Mouse (Mus musculus): Measurements from ENCODE around the gene Ly9. TPM values are rescaled to one million over a fixed set of nuclear protein-coding genes. Genes with fewer than 3 reads are reported as not detected.

Gene Ly9
- total and polyA plus RNA-seq, 2 experiments from 2014 or later: 0.10 TPM; not detected in 1

- DNase-seq (peak; percentile 9), ATAC-seq (peak; percentile 71)
- no peak overlapping the region for H3K4me3 ChIP-seq (ENCODE audit: low read depth, low read length)
- H3K9ac ChIP-seq: no peak overlapping the region
- WGBS: 81% methylated on average over 11 of the region's 11 CpGs
- no peak for TF ChIP-seq CTCF (IDR thresholded peaks at IDR 0.05; ENCODE audit: low read depth)
- H3K36me3 ChIP-seq (ENCODE audit: insufficient read depth): no peaks in the 10 kb centered on the region
- H3K4me1 ChIP-seq (ENCODE audit: insufficient read depth): no peaks in the 10 kb centered on the region
- H3K4me2 ChIP-seq (ENCODE audit: low read depth): no peak overlapping the region
- no peaks in the 10 kb centered on the region for H3K27me3 ChIP-seq (ENCODE audit: insufficient read depth, low read length)
- H3K9me3 ChIP-seq (ENCODE audit: low read length): no peaks in the 10 kb centered on the region
- H3K27ac ChIP-seq (ENCODE audit: low read depth, low read length): no peak overlapping the region
These were observed 53.6 kb downstream of the Ly9 start for GRCm38 (mm10) chr1:171553359-171554341.

GRCm38 (mm10) chr1:171552230-171552629 is 55.0 kb downstream of the Ly9 start:
- 86% methylated on average over 2 of the region's 2 CpGs for WGBS

GRCm38 (mm10) chr1:171551326-171551725 is 55.9 kb downstream of the Ly9 start:
- no peaks in the 10 kb centered on the region for H3K36me3 ChIP-seq (ENCODE audit: insufficient read depth)
- H3K4me3 ChIP-seq (ENCODE audit: low read depth, low read length): no peak overlapping the region
- ATAC-seq (no peak), DNase-seq (no peak)
- H3K4me1 ChIP-seq (ENCODE audit: insufficient read depth): no peaks in the 10 kb centered on the region
- TF ChIP-seq CTCF (IDR thresholded peaks at IDR 0.05; ENCODE audit: low read depth): no peak
- H3K9ac ChIP-seq: no peak overlapping the region
- WGBS: 90% methylated on average over 7 of the region's 7 CpGs
- H3K27ac ChIP-seq (ENCODE audit: low read depth, low read length): no peak overlapping the region
- no peaks in the 10 kb centered on the region for H3K27me3 ChIP-seq (ENCODE audit: insufficient read depth, low read length)
- H3K9me3 ChIP-seq (ENCODE audit: low read length): no peaks in the 10 kb centered on the region
- H3K4me2 ChIP-seq (ENCODE audit: low read depth): no peak overlapping the region

More at GRCm38 (mm10) chr1:171552230-171552629, 55.0 kb downstream of the Ly9 start:
- no peak for ATAC-seq
- Histone ChIP-seq H3K9me3 (ENCODE audit: low read length) (no peaks in the 10 kb centered on the region), H3K4me3 (ENCODE audit: low read depth, low read length) (no peak overlapping the region), H3K4me1 (ENCODE audit: insufficient read depth) (no peaks in the 10 kb centered on the region), H3K9ac (no peak overlapping the region), H3K27ac (ENCODE audit: low read depth, low read length) (no peak overlapping the region), H3K4me2 (ENCODE audit: low read depth) (no peak overlapping the region), H3K36me3 (ENCODE audit: insufficient read depth) (no peaks in the 10 kb centered on the region), H3K27me3 (ENCODE audit: insufficient read depth, low read length) (no peaks in the 10 kb centered on the region)
- TF ChIP-seq CTCF (IDR thresholded peaks at IDR 0.05; ENCODE audit: low read depth): no peak
- no peak for DNase-seq

DNA sequence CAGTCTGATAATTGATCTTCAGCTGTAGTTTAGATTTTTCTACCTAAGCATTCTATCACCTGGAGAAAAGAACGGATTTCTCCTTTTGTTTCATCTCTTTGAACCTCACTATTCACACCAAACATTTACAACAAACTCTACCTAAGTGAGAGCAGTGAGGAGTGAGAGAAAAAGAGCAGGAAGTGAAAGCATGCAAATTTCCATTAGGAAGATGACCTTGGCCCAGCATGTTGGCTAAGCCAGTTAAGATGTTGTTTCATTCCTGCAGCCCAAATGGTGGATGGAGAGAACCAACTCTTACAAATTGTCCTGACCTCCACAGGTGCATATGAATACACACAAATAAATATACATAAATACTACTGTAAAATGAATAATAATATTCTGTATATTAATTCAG is 66.5 kb downstream of the Ly9 start:
- no peak for TF ChIP-seq CTCF (IDR thresholded peaks at IDR 0.05; ENCODE audit: low read depth)
- H3K4me1 ChIP-seq (ENCODE audit: insufficient read depth): no peaks in the 10 kb centered on the region
- no peak for DNase-seq
- H3K4me2 ChIP-seq (ENCODE audit: low read depth): no peak overlapping the region
- H3K27ac ChIP-seq (ENCODE audit: low read depth, low read length): no peak overlapping the region
- H3K27me3 ChIP-seq (ENCODE audit: insufficient read depth, low read length): no peaks in the 10 kb centered on the region
- H3K9me3 ChIP-seq (ENCODE audit: low read length): no peaks in the 10 kb centered on the region
- no peak overlapping the region for H3K4me3 ChIP-seq (ENCODE audit: low read depth, low read length)
- 80% methylated on average over 1 of the region's 1 CpGs for WGBS
- no peak overlapping the region for H3K9ac ChIP-seq
- no peak for ATAC-seq
- no peaks in the 10 kb centered on the region for H3K36me3 ChIP-seq (ENCODE audit: insufficient read depth)

Small RNA genes lying within 50 kb of the gene (microRNA-seq; reads per million reads assigned to microRNA genes)
- 0 reads per million in 2 experiments for gene Mir7683

Other genes starting within 250 kb of the Ly9 start
- 4.3 and 5.0 TPM in 2 replicates for gene Klhdc9, start 246.6 kb downstream of the Ly9 start, total RNA-seq (2014; rRNA removed)
- gene Klhdc9, start 246.6 kb downstream of the Ly9 start, polyA plus RNA-seq (2015; fragmentation: Nextera tagmentation; extraction: Ambion mirVana): 5.1 and 6.9 TPM in 2 replicates
- gene Nectin4, start 237.3 kb downstream of the Ly9 start, total RNA-seq (2014; rRNA removed): 1.0 and 2.0 TPM in 2 replicates
- 1.3 and 1.8 TPM in 2 replicates for gene Nectin4, start 237.3 kb downstream of the Ly9 start, polyA plus RNA-seq (2015; fragmentation: Nextera tagmentation; extraction: Ambion mirVana)
- 0.69 and 0.81 TPM in 2 replicates for gene Arhgap30, start 218.5 kb downstream of the Ly9 start, total RNA-seq (2014; rRNA removed)
- gene Arhgap30, start 218.5 kb downstream of the Ly9 start, polyA plus RNA-seq (2015; fragmentation: Nextera tagmentation; extraction: Ambion mirVana): 0.53 and 0.65 TPM in 2 replicates
- gene Usf1, start 196.1 kb downstream of the Ly9 start, total RNA-seq (2014; rRNA removed): 168 and 183 TPM in 2 replicates
- 198 and 200 TPM in 2 replicates for gene Usf1, start 196.1 kb downstream of the Ly9 start, polyA plus RNA-seq (2015; fragmentation: Nextera tagmentation; extraction: Ambion mirVana)
- gene Tstd1, start 188.5 kb downstream of the Ly9 start, total RNA-seq (2014; rRNA removed): 1.3 and 2.0 TPM in 2 replicates
- gene Tstd1, start 188.5 kb downstream of the Ly9 start, polyA plus RNA-seq (2015; fragmentation: Nextera tagmentation; extraction: Ambion mirVana): 1.9 and 3.1 TPM in 2 replicates
- gene F11r, start 169.9 kb downstream of the Ly9 start, total RNA-seq (2014; rRNA removed): 3.6 and 6.2 TPM in 2 replicates
- 4.6 and 7.8 TPM in 2 replicates for gene F11r, start 169.9 kb downstream of the Ly9 start, polyA plus RNA-seq (2015; fragmentation: Nextera tagmentation; extraction: Ambion mirVana)
- 12.2 and 13.4 TPM in 2 replicates for gene Alyref2, start 103.9 kb downstream of the Ly9 start, total RNA-seq (2014; rRNA removed)
- 17.5 and 20.8 TPM in 2 replicates for gene Alyref2, start 103.9 kb downstream of the Ly9 start, polyA plus RNA-seq (2015; fragmentation: Nextera tagmentation; extraction: Ambion mirVana)
- gene Itln1, start 72.1 kb downstream of the Ly9 start, total RNA-seq (2014; rRNA removed): not detected in 2 replicates
- not detected in 2 replicates for gene Itln1, start 72.1 kb downstream of the Ly9 start, polyA plus RNA-seq (2015; fragmentation: Nextera tagmentation; extraction: Ambion mirVana)
- not detected in 2 replicates for gene Cd244a, start 48.2 kb downstream of the Ly9 start, total RNA-seq (2014; rRNA removed)
- gene Cd244a, start 48.2 kb downstream of the Ly9 start, polyA plus RNA-seq (2015; fragmentation: Nextera tagmentation; extraction: Ambion mirVana): not detected in 2 replicates
- gene Slamf7, start 45.6 kb upstream of the Ly9 start, total RNA-seq (2014; rRNA removed): 0.05 TPM in 1 of 2 replicates, not detected in the other
- not detected in 2 replicates for gene Slamf7, start 45.6 kb upstream of the Ly9 start, polyA plus RNA-seq (2015; fragmentation: Nextera tagmentation; extraction: Ambion mirVana)
- 0.69 and 1.3 TPM in 2 replicates for gene Cd48, start 74.6 kb upstream of the Ly9 start, total RNA-seq (2014; rRNA removed)
- 1.0 and 1.1 TPM in 2 replicates for gene Cd48, start 74.6 kb upstream of the Ly9 start, polyA plus RNA-seq (2015; fragmentation: Nextera tagmentation; extraction: Ambion mirVana)
- 0.15 and 0.19 TPM in 2 replicates for gene Slamf1, start 159.7 kb upstream of the Ly9 start, total RNA-seq (2014; rRNA removed)
- gene Slamf1, start 159.7 kb upstream of the Ly9 start, polyA plus RNA-seq (2015; fragmentation: Nextera tagmentation; extraction: Ambion mirVana): 0.11 and 0.15 TPM in 2 replicates
- 2.6 and 3.4 TPM in 2 replicates for gene Cd84, start 232.3 kb upstream of the Ly9 start, total RNA-seq (2014; rRNA removed)
- gene Cd84, start 232.3 kb upstream of the Ly9 start, polyA plus RNA-seq (2015; fragmentation: Nextera tagmentation; extraction: Ambion mirVana): 1.8 and 2.3 TPM in 2 replicates